Mouse (Mus musculus): ENCODE measurements around the gene Sec23a. TPM values are rescaled to one million over a fixed set of nuclear protein-coding genes. Genes with fewer than 3 reads are reported as not detected.
"Not testable (repeated sequence)": the region's sequence is repeated elsewhere in the genome, so short reads cannot be mapped to it uniquely, and the experiment has no call there.

Sec23a gene
- 68.6 and 79.0 TPM in 2 replicates for polyA plus RNA-seq (2011; ENCODE audit: insufficient read depth, insufficient read length, low read depth, missing spikeins)

DNA sequence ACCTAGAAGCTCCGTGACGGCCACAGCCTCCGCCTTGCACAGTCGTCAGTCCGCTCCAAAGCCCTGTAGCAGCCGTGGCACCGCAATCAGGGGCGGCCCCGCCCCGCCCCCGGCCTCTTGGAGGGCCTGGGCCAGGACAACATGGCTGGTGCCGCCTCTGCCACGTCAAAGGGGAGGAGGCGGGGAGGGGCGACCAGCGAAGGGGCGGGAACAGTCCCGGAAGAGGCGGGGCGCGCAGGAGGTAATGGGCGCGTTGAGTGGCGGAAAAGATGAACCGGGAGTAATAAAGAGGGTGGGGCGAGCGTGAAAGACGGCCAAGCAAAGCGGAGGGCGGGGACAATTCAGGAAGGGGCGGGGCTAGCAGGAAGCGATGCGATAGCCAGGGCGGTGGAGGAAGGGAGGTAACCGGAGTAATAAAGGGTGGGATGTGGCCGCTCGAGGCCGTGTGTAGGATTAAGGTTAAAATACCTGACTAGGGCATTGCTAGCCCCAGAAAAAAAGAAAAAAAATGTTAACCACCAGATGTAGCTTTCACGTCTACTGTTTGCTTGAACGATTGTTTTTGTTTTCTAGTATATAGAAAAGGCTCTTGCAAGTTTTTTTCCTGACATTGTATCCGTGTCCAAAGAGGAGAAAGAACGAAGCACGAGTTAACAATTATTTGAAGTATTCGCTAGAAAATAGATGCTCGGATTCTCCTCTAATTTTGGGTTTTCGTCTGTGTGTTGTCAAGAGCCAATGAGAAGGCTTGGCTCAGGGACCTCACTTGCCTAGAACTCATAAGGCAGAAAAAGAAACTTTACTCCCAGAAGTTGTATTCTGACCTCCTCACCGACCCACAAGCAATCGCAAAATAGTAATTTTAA, at the start of gene Sec23a:
Gene Sec23a (minus strand): TSS at position 174 of the 866 bp plus-strand sequence.
- Histone ChIP-seq H3K27me3 (ENCODE audit: control insufficient read depth, insufficient read depth, low read length, poor library complexity, severe bottlenecking) (no peaks in the 10 kb centered on the region), H3K27ac (ENCODE audit: insufficient read depth, low read length) (peak within 1 kb of the TSS; percentile 73)

DNA sequence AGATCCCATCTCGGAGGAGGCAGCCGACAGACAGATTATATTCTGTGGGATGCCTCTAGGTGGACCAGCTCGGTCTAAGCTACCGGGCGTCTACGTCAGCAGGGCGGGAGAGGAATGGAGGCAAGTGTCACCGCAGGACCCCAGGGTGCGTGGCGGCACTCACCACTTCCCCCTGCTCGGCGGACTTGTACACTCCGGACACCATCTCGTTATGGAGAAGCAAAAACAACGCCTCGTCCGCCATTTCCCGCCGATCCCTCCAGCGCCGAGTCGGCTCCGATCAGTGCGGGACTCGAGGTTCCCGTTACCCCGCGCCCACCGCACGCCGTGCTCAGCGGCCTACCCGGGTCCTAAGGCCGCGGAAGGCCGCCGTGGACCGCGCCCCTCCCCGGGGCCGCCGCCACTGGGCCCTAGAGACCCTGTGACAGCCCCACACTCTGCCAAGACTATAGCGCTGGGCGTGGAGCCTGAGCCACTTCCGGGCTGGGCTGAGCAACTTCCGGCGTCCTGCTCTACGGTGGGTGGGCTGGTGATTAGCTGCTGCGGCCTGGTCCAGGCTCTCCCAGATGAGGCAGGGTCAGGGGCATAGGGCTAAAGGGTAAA, 49.3 kb upstream of the Sec23a start, which contains the start of gene Trappc6b:
Gene Trappc6b (minus strand): TSS at position 480 of the 603 bp plus-strand sequence.
- H3K4me3 ChIP-seq (ENCODE audit: low read depth, low read length) = peak within 1 kb of the TSS; percentile 74
- no peaks in the 10 kb centered on the region for H3K4me1 ChIP-seq (ENCODE audit: control insufficient read depth, insufficient read depth, low read length)
- TF ChIP-seq POLR2A (IDR thresholded peaks at IDR 0.05; ENCODE audit: insufficient read depth, low read length) (peak; percentile 86), CTCF (IDR thresholded peaks at IDR 0.05; ENCODE audit: low read depth, low read length) (no peak), EP300 (IDR thresholded peaks at IDR 0.05; ENCODE audit: insufficient read depth, low read depth, low read length) (peak; percentile 51; the same call in 1 of the 2 replicates)
- H3K36me3 ChIP-seq (ENCODE audit: control insufficient read depth, insufficient read depth, low read length, poor library complexity, severe bottlenecking) = no peaks in the 10 kb centered on the region
- peak within 1 kb of the TSS; percentile 43 for H3K27ac ChIP-seq (ENCODE audit: insufficient read depth, low read length)
- peak within 1 kb of the TSS; percentile 75 for H3K9ac ChIP-seq (ENCODE audit: low read depth, poor library complexity, severe bottlenecking)
- no peaks in the 10 kb centered on the region for H3K9me3 ChIP-seq (replicated peaks; ENCODE audit: control insufficient read depth, insufficient read depth, low read length, poor library complexity, severe bottlenecking)
- H3K27me3 ChIP-seq (ENCODE audit: control insufficient read depth, insufficient read depth, low read length, poor library complexity, severe bottlenecking) = no peaks in the 10 kb centered on the region

More for the DNA sequence above, at the start of gene Sec23a:
- Histone ChIP-seq H3K4me1 (ENCODE audit: control insufficient read depth, insufficient read depth, low read length) (no peaks in the 10 kb centered on the region), H3K9me3 (replicated peaks; ENCODE audit: control insufficient read depth, insufficient read depth, low read length, poor library complexity, severe bottlenecking) (no peaks in the 10 kb centered on the region), H3K36me3 (ENCODE audit: control insufficient read depth, insufficient read depth, low read length, poor library complexity, severe bottlenecking) (peaks cover 8% of the 10 kb centered on the region), H3K4me3 (ENCODE audit: low read depth, low read length) (peak within 1 kb of the TSS; percentile 97), H3K9ac (ENCODE audit: low read depth, poor library complexity, severe bottlenecking) (peak within 1 kb of the TSS; percentile 77)
- TF ChIP-seq EP300 (IDR thresholded peaks at IDR 0.05; ENCODE audit: insufficient read depth, low read depth, low read length) = no peak
- no peak for TF ChIP-seq CTCF (IDR thresholded peaks at IDR 0.05; ENCODE audit: low read depth, low read length)
- peak; percentile 89 for TF ChIP-seq POLR2A (IDR thresholded peaks at IDR 0.05; ENCODE audit: insufficient read depth, low read length)

DNA sequence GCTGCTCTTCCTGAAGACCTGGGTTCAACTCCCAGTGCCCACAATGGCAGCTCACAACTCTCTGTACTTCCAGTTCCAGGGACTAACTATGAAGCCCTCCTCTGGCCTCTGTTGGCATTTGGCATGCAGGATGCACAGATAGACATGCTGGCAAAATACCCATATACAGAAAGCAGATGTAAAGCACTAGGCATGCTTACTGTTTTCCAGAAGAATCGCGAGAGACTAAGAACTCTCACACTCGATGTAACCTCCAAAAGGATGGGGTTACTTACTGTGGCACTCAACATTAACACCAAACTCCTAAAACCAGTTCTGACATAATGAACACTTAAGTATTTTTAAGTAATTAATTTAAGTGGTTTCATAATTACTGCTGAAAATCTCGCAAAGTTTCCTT, 48.5 kb upstream of the Sec23a start:
- H3K9me3 ChIP-seq (replicated peaks; ENCODE audit: control insufficient read depth, insufficient read depth, low read length, poor library complexity, severe bottlenecking) = no peaks in the 10 kb centered on the region
- peak overlapping the region; percentile 75 for H3K9ac ChIP-seq (ENCODE audit: low read depth, poor library complexity, severe bottlenecking)
- H3K27me3 ChIP-seq (ENCODE audit: control insufficient read depth, insufficient read depth, low read length, poor library complexity, severe bottlenecking) = no peaks in the 10 kb centered on the region
- no peaks in the 10 kb centered on the region for H3K4me1 ChIP-seq (ENCODE audit: control insufficient read depth, insufficient read depth, low read length)
- H3K27ac ChIP-seq (ENCODE audit: insufficient read depth, low read length) = no peak overlapping the region; the same call in 1 of the 2 replicates
- H3K4me3 ChIP-seq (ENCODE audit: low read depth, low read length) = peak overlapping the region; percentile 74
- H3K36me3 ChIP-seq (ENCODE audit: control insufficient read depth, insufficient read depth, low read length, poor library complexity, severe bottlenecking) = no peaks in the 10 kb centered on the region
- TF ChIP-seq EP300 (IDR thresholded peaks at IDR 0.05; ENCODE audit: insufficient read depth, low read depth, low read length) = no peak
- no peak for TF ChIP-seq POLR2A (IDR thresholded peaks at IDR 0.05; ENCODE audit: insufficient read depth, low read length)
- TF ChIP-seq CTCF (IDR thresholded peaks at IDR 0.05; ENCODE audit: low read depth, low read length) = no peak

DNA sequence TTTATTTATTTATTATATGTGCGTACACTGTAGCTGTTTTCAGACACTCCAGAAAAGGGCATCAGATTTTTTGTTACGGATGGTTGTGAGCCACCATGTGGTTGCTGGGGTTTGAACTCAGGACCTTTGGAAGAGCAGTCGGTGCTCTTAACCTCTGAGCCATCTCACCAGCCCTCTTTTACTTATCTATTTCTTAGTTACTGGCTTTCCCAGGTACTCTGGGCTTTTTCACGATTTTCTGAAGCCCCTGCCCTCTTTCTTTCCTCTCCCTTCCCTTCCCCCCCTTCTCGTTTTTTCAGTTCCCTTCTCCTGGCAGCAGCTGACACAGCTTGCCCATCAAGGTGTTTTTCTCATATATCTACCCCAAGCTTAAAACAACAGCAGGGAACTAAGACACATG, 46.4 kb upstream of the Sec23a start:
- not testable (repeated sequence) for H3K27ac ChIP-seq (ENCODE audit: insufficient read depth, low read length); H3K36me3 ChIP-seq (ENCODE audit: control insufficient read depth, insufficient read depth, low read length, poor library complexity, severe bottlenecking); H3K27me3 ChIP-seq (ENCODE audit: control insufficient read depth, insufficient read depth, low read length, poor library complexity, severe bottlenecking); H3K4me3 ChIP-seq (ENCODE audit: low read depth, low read length); H3K9me3 ChIP-seq (replicated peaks; ENCODE audit: control insufficient read depth, insufficient read depth, low read length, poor library complexity, severe bottlenecking); H3K9ac ChIP-seq (ENCODE audit: low read depth, poor library complexity, severe bottlenecking); H3K4me1 ChIP-seq (ENCODE audit: control insufficient read depth, insufficient read depth, low read length)

DNA sequence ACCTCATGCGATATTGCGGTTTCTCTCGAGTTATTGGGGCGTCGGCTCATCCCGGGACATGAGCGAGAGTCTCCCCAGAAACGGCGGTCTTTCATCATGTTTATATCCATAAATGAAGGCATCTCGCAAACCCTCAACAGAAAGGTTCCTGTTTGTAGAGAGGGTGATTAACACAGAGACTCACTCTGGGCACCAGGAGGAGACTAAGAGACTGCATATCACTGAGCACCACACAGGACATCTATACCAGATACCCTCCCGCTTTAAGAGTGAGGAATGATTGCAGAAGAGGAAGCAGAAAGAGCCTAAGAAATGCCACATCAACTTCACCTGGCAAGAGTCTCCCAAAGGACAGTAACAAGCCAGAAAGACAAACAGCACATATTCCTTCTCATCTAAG, 44.4 kb upstream of the Sec23a start:
- Histone ChIP-seq H3K27ac (ENCODE audit: insufficient read depth, low read length) (no peak overlapping the region), H3K4me1 (ENCODE audit: control insufficient read depth, insufficient read depth, low read length) (peaks cover 2% of the 10 kb centered on the region), H3K4me3 (ENCODE audit: low read depth, low read length) (no peak overlapping the region), H3K36me3 (ENCODE audit: control insufficient read depth, insufficient read depth, low read length, poor library complexity, severe bottlenecking) (no peaks in the 10 kb centered on the region; the same call in 1 of the 2 replicates), H3K9me3 (replicated peaks; ENCODE audit: control insufficient read depth, insufficient read depth, low read length, poor library complexity, severe bottlenecking) (no peaks in the 10 kb centered on the region), H3K9ac (ENCODE audit: low read depth, poor library complexity, severe bottlenecking) (no peak overlapping the region), H3K27me3 (ENCODE audit: control insufficient read depth, insufficient read depth, low read length, poor library complexity, severe bottlenecking) (no peaks in the 10 kb centered on the region)
- no peak for TF ChIP-seq CTCF (IDR thresholded peaks at IDR 0.05; ENCODE audit: low read depth, low read length)
- no peak for TF ChIP-seq EP300 (IDR thresholded peaks at IDR 0.05; ENCODE audit: insufficient read depth, low read depth, low read length)
- TF ChIP-seq POLR2A (IDR thresholded peaks at IDR 0.05; ENCODE audit: insufficient read depth, low read length) = no peak

Data from ES-Bruce4 (cell line).